Mouse (Mus musculus) hindlimb bud, embryonic 11.5 days (tissue): ENCODE results near the gene Gm10638.

Experiments used
- DNase-seq: peaks from one replicate; pipeline ENCODE4 v3.0.0-alpha.2; 2012; ENCODE audit warnings: low read depth, low spot score; ENCODE audit errors: extremely low spot score

Gm10638 gene

DNA sequence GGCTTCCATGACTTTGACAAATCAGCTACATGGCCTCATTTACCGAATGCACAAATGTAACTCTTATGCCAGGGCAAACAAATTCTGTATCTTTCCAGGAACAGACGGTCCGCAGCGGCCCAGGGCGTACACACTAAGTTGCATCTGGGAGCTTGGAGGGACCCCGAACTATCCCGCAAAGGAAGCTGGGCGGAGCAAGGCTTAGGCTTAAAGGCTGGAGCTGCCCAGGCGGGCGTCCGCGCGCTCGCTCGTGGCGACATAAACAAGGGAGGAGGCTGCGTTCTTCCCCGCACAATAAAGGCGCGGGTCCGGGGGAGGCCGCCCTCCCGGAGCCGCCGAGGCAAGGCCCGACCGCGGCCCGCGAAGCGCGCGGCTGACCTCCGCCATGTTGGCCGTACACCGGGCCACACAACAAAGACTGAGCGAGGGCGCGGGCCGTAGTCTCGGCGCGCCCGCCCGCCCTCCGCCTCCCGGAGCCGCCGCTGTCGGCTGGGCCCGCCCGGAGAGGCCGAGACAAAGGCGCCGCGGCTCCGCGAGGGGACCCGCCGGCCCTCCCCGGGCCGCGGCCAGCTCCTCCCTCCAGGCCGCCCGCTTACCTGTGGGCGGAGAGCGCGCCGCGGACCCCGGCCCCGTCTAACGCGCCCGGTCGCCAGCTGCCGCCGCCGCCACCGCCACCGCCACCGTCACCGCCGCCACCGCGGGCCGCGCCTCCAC is at the start of gene Gm10638, which contains the start of gene Siah1a:
Gm10638 (plus strand) TSS at position 479 of the 714 bp plus-strand sequence.
Siah1a (minus strand) TSS at position 714 of the 714 bp plus-strand sequence.
- DNase-seq: peak; percentile 42

- no peak for DNase-seq
These were observed 49.8 kb upstream of the Gm10638 start for GRCm38 (mm10) chr8:86695703-86696102.

DNA sequence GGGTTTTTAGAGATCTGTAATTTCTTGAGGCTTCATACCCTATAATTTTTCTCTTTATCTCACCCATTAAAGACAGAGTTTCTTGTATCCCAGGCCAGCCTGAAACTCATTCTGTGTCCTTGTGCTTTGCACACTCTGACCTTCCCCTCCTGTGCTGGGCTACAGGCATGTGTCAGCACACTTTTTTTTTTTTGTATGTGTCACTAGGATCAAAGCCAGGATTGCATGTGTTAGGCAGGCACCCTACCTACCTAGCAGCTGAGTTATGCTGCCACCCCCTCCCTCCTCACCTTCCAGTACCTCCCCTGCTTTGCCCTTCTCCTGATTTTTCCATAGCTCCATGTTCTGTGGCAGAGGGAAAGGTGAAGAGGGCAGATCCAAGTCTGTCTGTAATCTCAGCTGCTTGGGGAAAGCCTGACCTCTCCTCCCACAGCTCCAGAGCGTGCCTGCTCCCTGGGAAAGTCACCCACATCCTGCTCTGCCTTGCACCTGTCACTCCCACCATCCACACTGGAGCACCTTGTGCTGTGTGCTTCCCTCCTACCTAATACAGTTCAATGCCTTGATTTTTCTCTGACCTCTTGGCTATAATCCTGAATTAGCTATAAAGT is 46.6 kb upstream of the Gm10638 start:
- DNase-seq: no peak

DNA sequence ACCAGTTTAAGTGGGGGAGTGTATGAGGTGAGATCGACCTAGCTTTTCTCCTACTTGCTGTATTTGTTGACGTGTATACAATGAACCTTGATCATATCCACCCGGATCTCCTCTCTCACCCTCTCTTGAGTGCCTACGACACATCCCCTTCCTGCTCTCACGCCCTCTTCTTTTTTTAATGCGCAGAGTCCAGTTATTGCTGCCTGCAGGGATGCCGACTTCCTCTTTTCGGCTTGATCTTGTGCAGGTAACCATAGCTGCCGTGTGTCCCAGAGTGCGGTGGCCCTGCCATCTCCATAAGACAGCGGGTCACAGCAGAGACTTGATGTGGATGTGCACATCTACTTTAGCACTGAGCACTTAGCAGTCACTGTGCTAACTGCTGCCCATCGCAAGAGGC is 46.0 kb upstream of the Gm10638 start:
- DNase-seq: no peak

- DNase-seq: no peak
These were observed 43.0 kb upstream of the Gm10638 start for GRCm38 (mm10) chr8:86702453-86702852.

- no peak for DNase-seq
These were observed 40.2 kb upstream of the Gm10638 start for GRCm38 (mm10) chr8:86705317-86705716.

DNA sequence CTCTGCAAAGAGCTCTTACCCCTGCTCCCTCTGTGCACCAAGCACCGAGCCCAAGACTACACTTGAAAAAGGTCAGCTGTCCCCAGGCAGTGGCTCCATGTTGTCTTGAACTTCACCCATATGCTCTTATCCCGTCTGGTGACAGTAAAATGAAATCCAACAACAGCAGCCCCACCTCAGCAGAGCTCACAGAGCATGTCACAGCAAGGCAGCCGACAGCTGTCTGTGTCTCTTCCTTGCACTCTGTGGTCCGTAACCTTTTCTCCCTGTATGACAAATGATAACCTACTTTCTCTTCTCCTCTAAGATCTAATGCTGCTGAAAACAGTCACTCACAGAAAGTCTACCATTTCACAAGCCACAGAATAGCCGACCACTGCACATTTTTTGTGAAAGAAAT is 38.7 kb upstream of the Gm10638 start:
- no peak for DNase-seq

- no peak for DNase-seq
These were observed 37.6 kb upstream of the Gm10638 start for GRCm38 (mm10) chr8:86707873-86708272.

DNA sequence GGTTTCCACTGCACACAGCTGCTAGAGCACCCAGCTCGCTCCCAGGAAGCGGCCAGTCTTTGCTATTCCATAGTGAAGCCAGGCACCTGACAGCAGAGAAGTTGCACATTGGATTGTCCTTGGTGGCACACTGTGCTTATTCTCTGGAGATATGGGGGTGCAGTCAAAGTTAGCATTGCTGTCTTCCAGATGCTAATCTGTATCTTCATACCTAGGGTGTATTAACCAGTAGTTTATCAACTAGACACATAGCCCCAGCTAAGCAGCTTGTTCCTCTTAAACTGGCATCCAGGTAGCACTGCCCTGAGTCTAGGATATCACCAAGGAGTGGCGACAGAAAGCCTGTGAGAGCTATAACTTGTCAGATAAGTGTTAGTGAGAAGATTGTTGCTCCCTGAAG is 32.9 kb upstream of the Gm10638 start:
- DNase-seq: no peak

GRCm38 (mm10) chr8:86713407-86714188 is 31.9 kb upstream of the Gm10638 start:
- DNase-seq: no peak

GRCm38 (mm10) chr8:86718332-86718994 is 27.0 kb upstream of the Gm10638 start:
- DNase-seq: no peak

DNA sequence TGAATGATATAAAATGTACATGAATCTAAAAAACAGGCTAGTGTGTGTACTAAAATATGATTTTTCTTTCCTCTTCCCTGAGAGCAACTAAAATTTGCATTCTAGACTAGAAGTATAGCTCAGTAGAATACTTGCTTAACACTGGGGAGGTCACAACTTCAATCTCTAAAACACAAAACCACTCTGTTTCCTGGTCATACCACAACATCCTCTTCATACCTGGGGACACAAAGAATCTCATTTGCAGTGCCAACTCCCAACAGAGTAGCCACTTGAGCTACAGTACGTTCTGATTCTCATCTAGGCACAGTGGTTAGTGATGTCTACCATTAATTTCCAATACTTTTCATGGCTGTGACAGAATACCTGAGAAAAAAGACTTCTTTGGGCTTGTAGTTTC is 26.1 kb upstream of the Gm10638 start:
- DNase-seq: no peak

GRCm38 (mm10) chr8:86720756-86721459 is 24.6 kb upstream of the Gm10638 start:
- no peak for DNase-seq

GRCm38 (mm10) chr8:86721490-86721889 is 24.0 kb upstream of the Gm10638 start:
- no peak for DNase-seq

- no peak for DNase-seq
These were observed 18.5 kb upstream of the Gm10638 start for GRCm38 (mm10) chr8:86726959-86727358.

DNA sequence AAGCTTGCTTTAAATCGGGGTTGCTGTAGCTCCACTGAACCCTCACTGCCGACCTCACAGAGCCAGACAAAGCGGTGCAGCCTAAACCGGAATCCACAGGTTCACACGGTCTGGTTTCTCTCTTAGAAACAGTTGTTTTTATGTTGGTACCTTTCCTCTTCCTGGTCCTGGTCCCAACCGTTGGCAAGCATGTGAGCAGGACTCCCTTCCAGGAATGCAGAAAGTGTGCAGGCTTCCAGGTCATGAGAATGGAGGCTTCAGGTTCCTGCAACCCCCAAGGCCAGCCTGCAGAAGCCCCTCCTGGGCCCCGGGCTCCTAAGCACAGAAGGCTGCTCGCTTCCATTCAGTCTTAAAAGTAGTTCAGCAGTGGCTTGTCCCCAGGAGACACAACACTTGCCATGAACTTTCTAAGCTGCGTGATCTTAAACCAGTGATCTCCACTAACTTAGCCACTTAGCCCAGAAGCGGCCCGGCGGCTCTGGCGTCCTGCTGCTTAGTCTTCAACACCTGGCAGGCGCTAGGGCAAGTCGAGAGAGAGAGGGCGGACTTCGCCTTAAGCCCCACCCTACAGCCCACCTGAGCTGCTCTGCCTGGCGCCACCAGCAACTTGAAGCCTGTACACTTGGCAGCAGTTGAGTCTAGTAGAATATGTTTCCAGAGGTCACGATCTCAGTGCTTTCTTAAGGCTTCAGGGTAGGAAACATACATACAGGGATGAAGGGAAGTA is 17.1 kb upstream of the Gm10638 start:
- no peak for DNase-seq

DNA sequence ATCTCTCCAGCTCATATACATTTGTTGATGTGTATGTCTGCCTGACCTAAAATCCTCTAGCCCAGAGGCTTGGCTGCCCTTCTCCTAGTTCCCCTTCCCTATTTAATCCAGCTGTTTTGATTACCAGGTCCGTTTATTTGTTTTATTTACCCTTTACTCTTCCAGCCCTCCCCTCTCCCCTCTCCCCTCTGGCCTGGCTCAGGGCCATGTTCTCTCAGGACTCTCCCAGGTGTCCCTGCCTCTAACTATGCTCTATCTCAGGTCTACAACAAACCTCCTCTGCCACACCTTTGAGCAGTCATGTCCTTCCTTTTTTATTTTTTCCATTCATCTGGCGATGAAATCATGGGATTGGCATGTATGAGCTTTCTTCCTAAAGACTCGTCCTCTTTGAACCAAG is 15.2 kb upstream of the Gm10638 start:
- no peak for DNase-seq

DNA sequence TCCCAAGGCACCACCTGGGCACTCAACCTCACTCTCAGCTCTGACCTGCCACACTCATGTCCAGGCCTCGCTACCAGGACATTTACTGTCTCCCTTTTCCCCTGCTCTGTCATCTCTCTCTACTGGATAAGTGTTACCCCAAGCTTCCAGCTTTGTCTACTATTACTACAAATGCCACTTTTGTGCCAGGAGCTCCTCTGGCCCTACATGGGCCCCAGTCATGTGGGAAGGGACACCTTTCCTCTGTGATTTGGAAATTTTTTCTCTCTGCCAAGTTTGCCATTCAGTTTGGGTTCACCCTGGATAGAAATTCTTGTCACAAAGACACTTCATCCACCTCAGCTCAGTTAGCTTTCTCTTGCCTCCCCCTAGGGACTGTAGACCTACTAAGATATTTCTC is 14.6 kb upstream of the Gm10638 start:
- no peak for DNase-seq

DNA sequence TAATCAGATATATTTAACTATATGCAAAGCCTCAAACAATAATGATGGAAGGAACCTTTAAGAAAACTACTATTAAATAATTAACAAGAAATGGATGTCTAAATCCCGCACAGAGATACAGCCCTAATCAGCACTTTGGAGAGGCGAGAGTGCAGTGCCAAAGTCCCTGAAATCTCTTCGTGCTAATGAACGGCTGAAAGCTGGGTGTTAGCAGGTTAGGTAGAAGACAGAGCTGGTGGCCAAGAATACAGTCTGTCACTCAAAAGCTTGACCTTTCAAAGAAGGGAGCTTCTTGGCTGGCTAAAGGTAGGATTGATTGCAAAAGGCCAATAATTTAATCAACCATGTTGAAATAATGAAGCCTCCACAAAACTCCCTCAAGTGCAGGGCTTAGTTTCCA is 11.3 kb upstream of the Gm10638 start:
- no peak for DNase-seq

DNA sequence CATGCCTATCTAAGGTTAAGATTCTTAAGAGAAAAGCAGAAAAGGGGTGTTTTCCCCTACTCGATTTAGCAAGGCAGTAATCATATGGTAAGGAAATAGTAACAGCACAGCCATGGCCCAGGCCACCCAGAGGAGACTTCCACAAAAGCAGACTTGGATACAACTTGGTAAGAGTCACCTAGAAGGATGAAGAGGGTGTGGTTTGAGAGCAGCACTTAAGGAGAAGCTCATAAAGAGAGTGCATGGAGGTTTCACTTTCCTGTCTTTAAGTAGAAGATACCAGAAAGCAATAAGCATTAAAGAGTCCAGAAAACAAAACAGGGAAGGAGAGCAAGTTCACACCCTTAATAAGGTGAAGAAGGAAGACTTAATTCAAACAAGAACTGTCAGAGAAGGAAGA is 10.5 kb upstream of the Gm10638 start:
- DNase-seq: no peak
